Mouse (Mus musculus) lung, postnatal 0 days (tissue): ENCODE results near the gene Arsb. TPM values are rescaled to one million over a fixed set of nuclear protein-coding genes. Genes with fewer than 3 reads are reported as not detected.

Source experiments
- ATAC-seq: fragments of 200-750 bp; cut with Nextera tagmentation; 2 replicates; pipeline ENCODE4 v1.8.0; 2017; ENCODE audit warnings: moderate library complexity
- DNase-seq: peaks from one replicate; pipeline ENCODE4 v3.0.0-alpha.2; 2016; ENCODE audit warnings: low spot score
- H3K27ac ChIP-seq: fragments of 300-500 bp; sonication (generic); 2 replicates; pipeline ENCODE4 v1.5.1; 2014; ENCODE audit warnings: antibody characterized with exemption, mild to moderate bottlenecking, low read length, mixed read lengths
- H3K27me3 ChIP-seq: fragments of 300-500 bp; sonication (generic); replicated peaks from 2 replicates; pipeline ENCODE4 v1.6.1; 2014; ENCODE audit warnings: low read length, mixed read lengths; ENCODE audit not compliant: insufficient read depth
- H3K36me3 ChIP-seq: fragments of 300-500 bp; sonication (generic); 2 replicates; pipeline ENCODE4 v1.6.1; 2014; ENCODE audit warnings: low read length, mixed read lengths; ENCODE audit not compliant: insufficient read depth
- H3K4me1 ChIP-seq: fragments of 300-500 bp; sonication (generic); 2 replicates; pipeline ENCODE4 v1.6.1; 2014; ENCODE audit warnings: antibody characterized with exemption, low read depth, low read length, mixed read lengths; ENCODE audit not compliant: insufficient read depth
- H3K4me2 ChIP-seq: fragments of 300-500 bp; sonication (generic); replicated peaks from 2 replicates; pipeline ENCODE4 v1.6.1; 2014; ENCODE audit warnings: low read depth, mild to moderate bottlenecking, low read length, moderate library complexity, mixed read lengths
- H3K4me3 ChIP-seq: fragments of 300-500 bp; sonication (generic); 2 replicates; pipeline ENCODE4 v1.5.1; 2014; ENCODE audit warnings: low read depth, low read length
- H3K9ac ChIP-seq: fragments of 300-500 bp; sonication (generic); replicated peaks from 2 replicates; pipeline ENCODE4 v1.6.1; 2014; ENCODE audit warnings: low read depth, mild to moderate bottlenecking
- H3K9me3 ChIP-seq: fragments of 300-500 bp; sonication (generic); 2 replicates; pipeline ENCODE4 v1.6.1; 2016; ENCODE audit warnings: low read length, mixed read lengths
- CTCF ChIP-seq: IDR thresholded peaks from 2 replicates; pipeline ENCODE4 v1.5.1; 2016; ENCODE audit warnings: antibody characterized with exemption, mild to moderate bottlenecking
- EP300 ChIP-seq: IDR thresholded peaks from 2 replicates; pipeline ENCODE4 v1.6.1; 2016; ENCODE audit warnings: antibody characterized with exemption, mild to moderate bottlenecking, control low read depth
- WGBS: fragments of 180-500 bp; shearing (Covaris S2); extraction: QIAGEN DNeasy Blood & Tissue Kit; methylation state at CpG from one replicate; pipeline ENCODE4 v1.1.7; 2014; 5-methylcytosine and 5-hydroxymethylcytosine counted together
- polyA plus RNA-seq: library from polyadenylated mRNA; unstranded; fragments of >200 nt; fragmentation: Nextera tagmentation; extraction: Ambion mirVana; gene quantifications from 2 replicates; pipeline ENCODE4 v1.2.1, GENCODE M21; 2015

Arsb gene
- polyA plus RNA-seq, 1 experiment from 2014 or later, result 3.7 TPM

DNA sequence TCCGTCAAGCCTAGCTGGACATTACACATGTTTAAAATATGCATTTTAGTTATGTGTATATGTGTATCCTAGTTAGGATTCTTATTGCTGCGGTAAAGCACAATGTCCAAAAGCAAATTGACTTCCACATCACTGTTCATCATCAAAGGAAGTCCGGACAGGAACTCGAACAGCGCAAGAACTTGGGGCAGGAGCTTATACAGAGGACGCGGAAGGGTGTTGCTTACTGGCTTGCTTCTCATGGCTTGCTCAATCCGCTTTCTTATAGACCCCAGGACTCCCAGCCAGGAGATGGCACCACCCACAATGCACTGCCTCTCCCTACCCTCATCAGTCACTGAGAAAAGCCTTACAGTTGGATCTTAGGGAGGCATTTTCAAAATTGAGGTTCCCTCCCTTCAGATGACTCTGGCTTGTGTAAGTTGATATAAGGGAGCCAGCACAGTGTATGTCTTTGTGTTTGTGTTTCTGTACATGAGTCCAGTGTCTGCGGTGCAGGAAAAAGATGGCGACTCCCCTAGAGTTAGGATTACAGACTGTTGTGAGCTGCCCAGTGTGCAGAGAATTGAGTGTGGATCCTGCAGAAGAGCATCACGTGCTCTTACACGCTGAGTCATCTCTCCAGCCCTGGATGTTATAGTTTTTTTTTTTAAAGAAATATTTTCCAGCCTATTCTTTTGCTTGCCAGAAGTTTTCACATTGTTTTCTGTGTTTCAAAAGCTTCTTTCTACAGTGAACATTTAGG is 66.2 kb downstream of the Arsb start:
- Histone ChIP-seq H3K4me1 (no peaks in the 10 kb centered on the region), H3K4me2 (no peak overlapping the region), H3K9me3 (no peaks in the 10 kb centered on the region), H3K36me3 (no peaks in the 10 kb centered on the region), H3K27me3 (no peaks in the 10 kb centered on the region), H3K4me3 (no peak overlapping the region), H3K9ac (no peak overlapping the region), H3K27ac (no peak overlapping the region)
- 61% methylated on average over 12 of the region's 12 CpGs for WGBS
- peak; percentile 27 for DNase-seq
- peak; percentile 59 for ATAC-seq
- peak; percentile 17; the same call in 1 of the 2 replicates for TF ChIP-seq CTCF
- TF ChIP-seq EP300, result no peak; the same call in 1 of the 2 replicates

- Histone ChIP-seq H3K4me3 (no peak overlapping the region), H3K4me1 (no peaks in the 10 kb centered on the region), H3K27me3 (no peaks in the 10 kb centered on the region), H3K4me2 (no peak overlapping the region), H3K9me3 (no peaks in the 10 kb centered on the region), H3K27ac (0 out of 2 replicates have a peak overlapping the region, but pooled peaks have one; percentile 11), H3K36me3 (no peaks in the 10 kb centered on the region), H3K9ac (no peak overlapping the region)
- TF ChIP-seq CTCF (no peak), EP300 (no peak)
- DNase-seq (no peak), ATAC-seq (no peak)
- WGBS, result 43% methylated on average over 8 of the region's 8 CpGs
Measured at GRCm38 (mm10) chr13:93838431-93839136, 67.2 kb downstream of the Arsb start.

DNA sequence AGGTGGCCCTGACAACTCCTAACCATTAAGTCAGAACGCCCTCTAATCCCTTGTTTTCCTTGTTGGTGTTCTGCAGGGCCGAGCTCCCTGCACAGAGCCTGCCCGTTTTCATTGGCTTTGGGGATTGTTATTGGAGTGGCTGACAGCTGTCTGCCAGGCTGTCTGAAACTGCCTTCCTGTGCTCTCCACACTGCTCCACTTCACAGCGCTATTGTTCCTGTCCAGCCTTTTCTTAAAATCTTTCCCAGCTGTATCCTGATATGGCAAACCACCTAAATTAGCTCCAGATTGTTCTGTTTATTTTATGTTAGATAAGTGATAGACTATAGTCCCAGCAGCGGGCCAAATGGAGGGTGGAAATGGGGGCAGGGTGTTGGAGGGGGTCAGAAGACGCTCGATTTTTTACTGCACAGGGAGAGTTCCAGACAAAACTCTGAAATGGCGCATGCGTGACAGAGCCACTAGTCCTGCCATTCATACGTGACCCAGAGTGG is 67.8 kb downstream of the Arsb start:
- Histone ChIP-seq H3K4me1 (no peaks in the 10 kb centered on the region), H3K4me2 (no peak overlapping the region), H3K4me3 (no peak overlapping the region), H3K27ac (peak overlapping the region; percentile 33; the same call in 1 of the 2 replicates), H3K9ac (no peak overlapping the region), H3K27me3 (no peaks in the 10 kb centered on the region), H3K9me3 (no peaks in the 10 kb centered on the region), H3K36me3 (no peaks in the 10 kb centered on the region)
- DNase-seq (peak; percentile 71), ATAC-seq (peak; percentile 93)
- TF ChIP-seq EP300, result peak; percentile 81
- TF ChIP-seq CTCF, result no peak
- 12% methylated on average over 10 of the region's 10 CpGs for WGBS

DNA sequence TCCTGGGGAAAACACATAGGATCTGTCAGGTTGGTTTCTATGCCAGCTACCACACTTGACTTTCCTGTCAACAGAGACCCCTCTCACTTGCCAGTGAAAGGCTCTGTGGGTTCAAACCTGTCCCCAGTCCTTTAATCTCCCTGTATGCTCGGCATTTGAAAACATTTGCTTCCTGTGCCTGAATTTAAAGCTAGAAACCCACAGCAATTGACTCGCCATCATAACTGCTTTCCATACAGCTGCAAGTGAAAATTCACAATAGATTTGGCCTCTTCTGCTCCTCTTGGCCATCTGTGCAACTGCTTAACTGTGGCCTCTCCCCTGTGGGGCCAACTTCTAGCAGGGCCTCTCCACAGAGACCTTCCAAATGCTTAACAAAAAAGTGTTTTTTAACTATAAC is 68.3 kb downstream of the Arsb start:
- no peak overlapping the region for H3K9ac ChIP-seq
- H3K36me3 ChIP-seq, result no peaks in the 10 kb centered on the region
- H3K4me1 ChIP-seq, result no peaks in the 10 kb centered on the region
- DNase-seq (no peak), ATAC-seq (no peak)
- H3K27ac ChIP-seq, result peak overlapping the region; percentile 33; the same call in 1 of the 2 replicates
- no peak overlapping the region for H3K4me3 ChIP-seq
- TF ChIP-seq CTCF (no peak), EP300 (no peak)
- no peak overlapping the region for H3K4me2 ChIP-seq
- WGBS, result 27% methylated on average over 2 of the region's 2 CpGs
- no peaks in the 10 kb centered on the region for H3K9me3 ChIP-seq
- no peaks in the 10 kb centered on the region for H3K27me3 ChIP-seq

- Histone ChIP-seq H3K36me3 (no peaks in the 10 kb centered on the region), H3K4me1 (no peaks in the 10 kb centered on the region), H3K27ac (0 out of 2 replicates have a peak overlapping the region, but pooled peaks have one; percentile 33), H3K4me3 (no peak overlapping the region), H3K4me2 (no peak overlapping the region), H3K27me3 (no peaks in the 10 kb centered on the region), H3K9me3 (no peaks in the 10 kb centered on the region), H3K9ac (no peak overlapping the region)
- DNase-seq (peak; percentile 55), ATAC-seq (peak; percentile 44; the same call in 1 of the 2 replicates)
- 33% methylated on average over 2 of the region's 2 CpGs for WGBS
- TF ChIP-seq EP300 (no peak), CTCF (no peak)
Measured at GRCm38 (mm10) chr13:93840146-93840545, 68.7 kb downstream of the Arsb start.

- Histone ChIP-seq H3K27ac (no peak overlapping the region), H3K4me2 (no peak overlapping the region), H3K9ac (no peak overlapping the region), H3K4me1 (no peaks in the 10 kb centered on the region), H3K9me3 (no peaks in the 10 kb centered on the region), H3K27me3 (no peaks in the 10 kb centered on the region), H3K36me3 (no peaks in the 10 kb centered on the region), H3K4me3 (no peak overlapping the region)
- WGBS, result 44% methylated on average over 10 of the region's 10 CpGs
- peak; percentile 45 for DNase-seq
- 0 out of 2 replicates have a peak, but pooled peaks have one; percentile 45 for TF ChIP-seq EP300
- no peak for TF ChIP-seq CTCF
- ATAC-seq, result no peak
Measured at GRCm38 (mm10) chr13:93846831-93847518, 75.5 kb downstream of the Arsb start.
